Mouse (Mus musculus) heart, postnatal 0 days (tissue): ENCODE results near the gene 4930402H24Rik. TPM values are rescaled to one million over a fixed set of nuclear protein-coding genes. Genes with fewer than 3 reads are reported as not detected.
A peak's percentile ranks its signal among the peaks of the same experiment; 100 is the strongest.

ENCODE experiments used
- ATAC-seq: fragments of 200-750 bp; cut with Nextera tagmentation; 2 replicates; pipeline ENCODE4 v1.8.0; 2017; ENCODE audit warnings: low read depth, moderate number of reproducible peaks, moderate library complexity; ENCODE audit not compliant: insufficient read depth
- DNase-seq: peaks from one replicate; pipeline ENCODE4 v3.0.0-alpha.2; 2016; ENCODE audit warnings: low spot score
- H3K27ac ChIP-seq: fragments of 300-500 bp; sonication (generic); 2 replicates; pipeline ENCODE4 v1.5.1; 2014; ENCODE audit warnings: low read depth, mild to moderate bottlenecking
- H3K27me3 ChIP-seq: fragments of 300-500 bp; sonication (generic); 2 replicates; pipeline ENCODE4 v1.6.1; 2014; ENCODE audit warnings: low read length, mixed read lengths; ENCODE audit not compliant: control insufficient read depth, insufficient read depth
- H3K36me3 ChIP-seq: fragments of 300-500 bp; sonication (generic); replicated peaks from 2 replicates; pipeline ENCODE4 v1.6.1; 2014; ENCODE audit warnings: low read length, mixed read lengths; ENCODE audit not compliant: control insufficient read depth, insufficient read depth
- H3K4me1 ChIP-seq: fragments of 300-500 bp; sonication (generic); 2 replicates; pipeline ENCODE4 v1.6.1; 2014; ENCODE audit warnings: antibody characterized with exemption; ENCODE audit not compliant: control insufficient read depth, insufficient read depth
- H3K4me2 ChIP-seq: fragments of 300-500 bp; sonication (generic); 2 replicates; pipeline ENCODE4 v1.6.1; 2014; ENCODE audit warnings: low read depth, mild to moderate bottlenecking, low read length, moderate library complexity
- H3K4me3 ChIP-seq: fragments of 300-500 bp; sonication (generic); 2 replicates; pipeline ENCODE4 v1.5.1; 2014; ENCODE audit warnings: low read depth, low read length
- H3K9ac ChIP-seq: fragments of 300-500 bp; sonication (generic); replicated peaks from 2 replicates; pipeline ENCODE4 v1.6.1; 2014; ENCODE audit warnings: low read depth, low read length, mixed read lengths
- H3K9me3 ChIP-seq: fragments of 300-500 bp; sonication (generic); replicated peaks from 2 replicates; pipeline ENCODE4 v1.6.1; 2016; ENCODE audit warnings: low read length; ENCODE audit not compliant: control insufficient read depth
- CTCF ChIP-seq: IDR thresholded peaks from 2 replicates; pipeline ENCODE4 v1.5.1; 2016; ENCODE audit warnings: antibody characterized with exemption, control low read depth, low read depth
- EP300 ChIP-seq: IDR thresholded peaks from 2 replicates; pipeline ENCODE4 v1.6.1; 2016; ENCODE audit warnings: antibody characterized with exemption, low read depth
- WGBS: fragments of 180-500 bp; shearing (Covaris S2); extraction: QIAGEN DNeasy Blood & Tissue Kit; methylation state at CpG from one replicate; pipeline ENCODE4 v1.1.7; 2014; 5-methylcytosine and 5-hydroxymethylcytosine counted together
- polyA plus RNA-seq: library from polyadenylated mRNA; unstranded; fragments of >200 nt; fragmentation: Nextera tagmentation; extraction: Ambion mirVana; gene quantifications from 2 replicates; pipeline ENCODE4 v1.2.1, GENCODE M21; 2015
- total RNA-seq: library from RNA; depleted of rRNA; stranded (reverse); fragments of >200 nt; gene quantifications from 2 replicates; pipeline ENCODE4 v1.2.3, GENCODE M21; 2014; ENCODE audit warnings: low replicate concordance; rRNA removed

The 4930402H24Rik gene
- total RNA-seq (82.3 and 89.9 TPM in 2 replicates), polyA plus RNA-seq (39.5 and 41.8 TPM in 2 replicates)

GRCm38 (mm10) chr2:130905751-130906583 is at the start of gene 4930402H24Rik, which contains the start of gene Atrn:
4930402H24Rik (minus strand) TSS chr2:130906406.
Atrn (plus strand) TSS chr2:130906495.
- Histone ChIP-seq H3K4me2 (peak within 1 kb of the TSS; percentile 74), H3K36me3 (no peaks in the 10 kb centered on the region), H3K27ac (peak within 1 kb of the TSS; percentile 86), H3K9ac (peak within 1 kb of the TSS; percentile 90), H3K9me3 (no peaks in the 10 kb centered on the region), H3K4me3 (peak within 1 kb of the TSS; percentile 84), H3K27me3 (no peaks in the 10 kb centered on the region), H3K4me1 (peaks cover 19% of the 10 kb centered on the region)
- 4% methylated on average over 47 of the region's 50 CpGs for WGBS
- ATAC-seq (peak; percentile 99), DNase-seq (peak; percentile 90)
- TF ChIP-seq EP300 = no peak
- TF ChIP-seq CTCF = no peak

- Histone ChIP-seq H3K4me3 (no peak overlapping the region), H3K9ac (no peak overlapping the region), H3K9me3 (no peaks in the 10 kb centered on the region), H3K36me3 (peaks cover 9% of the 10 kb centered on the region; the same call in 1 of the 2 replicates), H3K27ac (no peak overlapping the region), H3K27me3 (no peaks in the 10 kb centered on the region), H3K4me1 (no peaks in the 10 kb centered on the region), H3K4me2 (no peak overlapping the region)
- peak; percentile 57 for ATAC-seq
- peak; percentile 76 for DNase-seq
- 6% methylated on average over 1 of the region's 1 CpGs for WGBS
- peak; percentile 90 for TF ChIP-seq CTCF
- no peak for TF ChIP-seq EP300
Observed at GRCm38 (mm10) chr2:130950548-130950947, 44.3 kb upstream of the 4930402H24Rik start.

GRCm38 (mm10) chr2:130949781-130950180 is 43.6 kb upstream of the 4930402H24Rik start:
- no peak overlapping the region for H3K4me2 ChIP-seq
- H3K27ac ChIP-seq = no peak overlapping the region
- H3K9ac ChIP-seq = no peak overlapping the region
- no peaks in the 10 kb centered on the region for H3K4me1 ChIP-seq
- H3K27me3 ChIP-seq = no peaks in the 10 kb centered on the region
- H3K36me3 ChIP-seq = peaks cover 9% of the 10 kb centered on the region; the same call in 1 of the 2 replicates
- no peaks in the 10 kb centered on the region for H3K9me3 ChIP-seq
- no peak for TF ChIP-seq EP300
- DNase-seq (no peak), ATAC-seq (no peak)
- no peak overlapping the region for H3K4me3 ChIP-seq
- 73% methylated on average over 2 of the region's 2 CpGs for WGBS

GRCm38 (mm10) chr2:130932865-130933264 is 26.7 kb upstream of the 4930402H24Rik start:
- peaks cover 16% of the 10 kb centered on the region; the same call in 1 of the 2 replicates for H3K36me3 ChIP-seq
- H3K4me2 ChIP-seq = no peak overlapping the region
- H3K27me3 ChIP-seq = no peaks in the 10 kb centered on the region
- WGBS = 86% methylated on average over 12 of the region's 12 CpGs
- DNase-seq (no peak), ATAC-seq (no peak)
- no peaks in the 10 kb centered on the region for H3K4me1 ChIP-seq
- H3K4me3 ChIP-seq = no peak overlapping the region
- no peak overlapping the region for H3K27ac ChIP-seq
- H3K9me3 ChIP-seq = no peaks in the 10 kb centered on the region
- TF ChIP-seq CTCF = no peak
- TF ChIP-seq EP300 = no peak
- H3K9ac ChIP-seq = no peak overlapping the region

- no peak for ATAC-seq
- 80% methylated on average over 5 of the region's 5 CpGs for WGBS
- TF ChIP-seq EP300 = no peak
- TF ChIP-seq CTCF = no peak
Observed at GRCm38 (mm10) chr2:130929994-130930393, 23.8 kb upstream of the 4930402H24Rik start.

More at GRCm38 (mm10) chr2:130929994-130930393, 23.8 kb upstream of the 4930402H24Rik start:
- no peak overlapping the region for H3K4me3 ChIP-seq
- H3K9me3 ChIP-seq = no peaks in the 10 kb centered on the region
- DNase-seq = no peak
- H3K9ac ChIP-seq = no peak overlapping the region
- H3K27ac ChIP-seq = no peak overlapping the region
- H3K36me3 ChIP-seq = 0 out of 2 replicates have a peak, but pooled peaks cover 9% of the 10 kb centered on the region
- no peaks in the 10 kb centered on the region for H3K27me3 ChIP-seq
- no peaks in the 10 kb centered on the region for H3K4me1 ChIP-seq
- H3K4me2 ChIP-seq = no peak overlapping the region
